Mouse (Mus musculus) bone marrow macrophage, adult 2 months (primary cell): ENCODE data around the gene Fcrl5. TPM values are rescaled to one million over a fixed set of nuclear protein-coding genes. Genes with fewer than 3 reads are reported as not detected.

ENCODE experiments used
- H3K27ac ChIP-seq: 2 replicates; pipeline ENCODE4 v1.5.1; 2012; ENCODE audit warnings: low read depth, low read length; ENCODE audit not compliant: insufficient read depth
- H3K4me1 ChIP-seq: 2 replicates; pipeline ENCODE4 v1.6.1; 2012; ENCODE audit warnings: low read length; ENCODE audit not compliant: control insufficient read depth, insufficient read depth
- H3K4me3 ChIP-seq: 2 replicates; pipeline ENCODE4 v1.5.1; 2012; ENCODE audit warnings: mild to moderate bottlenecking, low read length, moderate library complexity; ENCODE audit not compliant: insufficient read depth
- CTCF ChIP-seq: IDR thresholded peaks from 2 replicates; pipeline ENCODE4 v1.5.1; 2012; ENCODE audit warnings: low read depth, mild to moderate bottlenecking, low read length, moderate library complexity
- POLR2A ChIP-seq: IDR thresholded peaks from 2 replicates; pipeline ENCODE4 v1.6.1; 2012; ENCODE audit warnings: mild to moderate bottlenecking, low read depth, low read length, borderline replicate concordance
- polyA plus RNA-seq: library from polyadenylated mRNA; stranded (reverse); fragments of >200 nt; gene quantifications from 2 replicates; pipeline ENCODE4 v1.2.4, GENCODE M21; 2012; ENCODE audit not compliant: missing spikeins, insufficient read depth, insufficient read length

The Fcrl5 gene
- polyA plus RNA-seq, result 0.81 and 1.5 TPM in 2 replicates

DNA sequence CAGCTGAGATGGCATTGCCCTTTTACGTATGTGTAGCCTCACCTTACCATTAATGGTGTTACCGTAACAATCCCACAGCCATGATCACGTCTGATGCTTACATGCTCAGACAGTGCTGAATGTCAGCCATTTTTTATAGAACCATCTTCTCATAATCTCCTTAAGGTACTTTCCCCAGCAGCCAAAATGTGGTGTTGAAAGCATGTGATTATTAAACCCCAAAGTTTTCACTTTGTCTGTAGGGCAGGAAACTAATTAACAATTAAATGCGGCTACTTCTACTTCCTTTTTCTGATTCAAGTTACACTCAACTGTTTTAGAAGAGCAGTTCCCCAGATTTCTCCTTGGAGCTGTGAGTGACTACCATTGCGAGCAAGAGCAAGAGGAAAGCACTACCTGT, at the start of gene Fcrl5:
Fcrl5 (plus strand) TSS at position 295 of the 400 bp plus-strand sequence.
- no peak for TF ChIP-seq CTCF
- TF ChIP-seq POLR2A, result no peak
- H3K27ac ChIP-seq, result no peak within 1 kb of the TSS
- no peak within 1 kb of the TSS for H3K4me3 ChIP-seq

DNA sequence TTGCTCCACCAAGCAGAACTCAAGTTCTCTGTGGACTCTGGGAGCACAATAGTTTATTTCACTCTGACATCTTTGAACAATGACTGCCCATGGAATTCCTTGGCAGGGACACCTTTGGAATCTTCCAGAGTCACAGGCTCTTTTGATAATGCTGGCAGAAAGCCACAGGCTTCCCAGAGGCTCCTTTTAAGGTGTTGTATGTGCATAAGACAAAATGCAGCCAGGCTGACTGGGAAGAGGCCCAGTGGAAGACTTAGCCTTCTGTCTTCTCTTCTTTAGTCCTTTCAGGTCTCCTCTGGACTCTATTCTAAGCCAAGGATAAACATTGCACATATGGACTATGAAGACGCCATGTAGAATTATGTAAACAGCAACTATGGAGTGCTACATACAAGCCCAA, 44.6 kb upstream of the Fcrl5 start:
- Histone ChIP-seq H3K4me3 (no peak overlapping the region), H3K27ac (no peak overlapping the region), H3K4me1 (no peaks in the 10 kb centered on the region)
- TF ChIP-seq CTCF, result no peak
- TF ChIP-seq POLR2A, result no peak

More for the DNA sequence above, at the start of gene Fcrl5:
- H3K4me1 ChIP-seq, result peaks cover 8% of the 10 kb centered on the region

DNA sequence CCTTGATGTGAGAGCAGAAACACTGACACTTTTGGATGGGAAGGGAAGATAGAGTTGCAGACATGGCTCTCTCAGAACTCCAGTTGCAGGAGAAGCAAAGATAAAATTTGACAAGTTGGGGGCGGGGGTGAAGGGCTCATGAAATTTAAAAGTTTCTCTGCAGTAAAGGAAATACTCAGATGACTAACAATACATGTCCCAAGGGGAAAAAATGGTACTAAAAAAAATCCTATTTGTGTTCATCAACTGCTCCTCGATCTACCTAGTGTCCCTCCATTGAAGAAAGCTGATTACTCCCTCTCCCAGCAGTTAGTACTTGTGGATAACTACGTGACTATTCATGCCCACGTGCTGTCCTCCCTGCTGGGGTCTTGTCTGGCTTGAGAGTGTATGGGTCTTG, 36.8 kb upstream of the Fcrl5 start:
- TF ChIP-seq CTCF (no peak), POLR2A (no peak)
- peaks cover 30% of the 10 kb centered on the region for H3K4me1 ChIP-seq
- H3K27ac ChIP-seq, result no peak overlapping the region
- no peak overlapping the region for H3K4me3 ChIP-seq

DNA sequence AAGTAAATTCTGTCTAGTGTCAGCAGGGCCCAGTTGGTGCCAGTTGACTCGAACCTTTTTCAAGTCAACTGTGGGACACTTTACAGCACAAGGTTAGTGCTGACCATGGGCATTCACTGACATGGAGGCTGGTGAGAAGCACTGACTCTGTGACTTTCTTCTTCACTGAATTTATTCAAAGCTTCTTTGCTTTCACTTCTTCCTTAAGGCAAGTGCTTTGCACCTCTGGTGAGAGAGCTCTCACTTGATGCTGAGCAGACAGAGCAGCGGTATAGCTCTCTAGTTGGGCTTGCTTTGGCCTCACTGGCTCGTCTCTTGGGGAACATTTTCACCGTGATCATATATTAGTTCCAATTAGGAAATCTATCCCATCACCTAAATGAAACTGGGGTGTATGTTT, 35.7 kb upstream of the Fcrl5 start:
- no peak for TF ChIP-seq POLR2A
- no peak for TF ChIP-seq CTCF
- Histone ChIP-seq H3K4me3 (no peak overlapping the region), H3K4me1 (peaks cover 30% of the 10 kb centered on the region), H3K27ac (no peak overlapping the region)

DNA sequence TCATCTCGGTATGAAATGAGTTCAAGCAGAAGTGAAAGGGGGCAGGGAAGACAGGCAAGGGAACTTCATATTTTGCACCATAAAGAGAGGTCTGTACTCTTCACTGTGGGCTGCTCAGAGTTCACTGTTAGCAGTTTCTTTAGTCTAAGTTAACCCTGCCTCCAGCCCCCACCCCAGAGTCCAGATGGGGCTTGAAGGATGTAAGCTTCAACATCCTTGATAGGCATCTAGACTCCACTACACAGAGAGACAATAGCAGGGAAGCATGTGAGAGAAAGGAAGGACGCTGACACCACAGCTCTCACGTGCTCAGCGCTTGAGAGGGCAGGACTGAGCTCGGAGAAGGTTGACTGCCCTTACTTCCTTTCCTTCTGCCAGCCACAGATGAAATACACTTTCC, 34.3 kb upstream of the Fcrl5 start:
- Histone ChIP-seq H3K4me3 (no peak overlapping the region), H3K4me1 (peaks cover 30% of the 10 kb centered on the region), H3K27ac (peak overlapping the region; percentile 95)
- no peak for TF ChIP-seq POLR2A
- TF ChIP-seq CTCF, result no peak

DNA sequence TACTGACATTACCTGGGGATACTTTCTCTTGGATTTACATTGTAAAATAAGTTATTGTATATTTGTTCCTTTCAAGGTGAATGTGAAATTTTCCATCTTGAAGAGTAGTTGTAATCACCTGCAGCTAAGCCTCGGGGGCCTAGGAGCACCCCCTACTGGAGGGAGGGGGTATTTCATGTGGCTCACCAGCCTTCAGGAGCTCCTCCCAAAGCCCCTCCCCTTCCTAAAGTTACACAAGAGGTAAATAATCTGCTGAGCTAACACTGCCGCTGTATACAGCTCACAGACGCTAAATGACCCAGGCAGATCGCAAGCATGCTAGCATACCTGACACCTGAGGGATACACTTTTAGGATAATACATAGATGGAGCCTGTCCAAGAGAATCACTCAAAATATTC, 27.4 kb upstream of the Fcrl5 start:
- Histone ChIP-seq H3K4me1 (0 out of 2 replicates have a peak, but pooled peaks cover 2% of the 10 kb centered on the region), H3K4me3 (no peak overlapping the region), H3K27ac (no peak overlapping the region)
- TF ChIP-seq POLR2A (no peak), CTCF (peak; percentile 79)

DNA sequence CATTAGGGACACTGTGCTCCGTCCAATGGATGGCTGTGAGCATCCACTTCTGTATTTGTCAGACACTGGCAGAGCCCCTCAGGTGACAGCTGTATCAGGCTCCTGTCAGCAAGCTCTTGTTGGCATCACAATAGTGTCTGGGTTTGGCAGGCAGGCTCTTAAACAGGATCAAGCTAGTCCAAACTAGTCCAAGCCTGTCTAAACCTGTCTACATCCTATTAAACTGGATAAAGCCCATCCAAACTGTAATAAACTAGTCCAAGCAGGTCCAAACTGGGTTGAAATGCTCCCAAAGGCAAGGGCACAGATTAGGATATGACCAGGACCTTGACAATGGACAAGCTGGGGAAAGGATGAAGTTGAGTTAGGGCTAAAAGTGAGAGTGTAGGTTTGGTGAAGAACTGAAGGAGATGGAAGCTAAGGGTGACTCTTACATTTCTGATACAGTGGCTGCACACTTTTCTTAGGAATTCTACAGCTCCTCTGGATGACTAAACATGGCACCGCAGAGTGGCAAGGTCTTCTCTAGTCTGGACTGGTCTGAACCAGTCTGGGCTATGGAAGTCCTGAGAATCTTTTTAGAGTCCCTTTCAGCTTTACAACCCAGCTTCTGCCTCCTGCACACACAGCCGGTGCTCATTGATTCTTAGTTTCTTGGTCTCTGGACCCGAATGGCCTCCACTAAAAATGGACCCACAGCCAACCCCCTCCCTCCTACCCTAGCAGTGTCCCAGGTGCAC, 26.2 kb upstream of the Fcrl5 start:
- 0 out of 2 replicates have a peak, but pooled peaks cover 2% of the 10 kb centered on the region for H3K4me1 ChIP-seq
- no peak overlapping the region for H3K4me3 ChIP-seq
- no peak overlapping the region for H3K27ac ChIP-seq
- TF ChIP-seq POLR2A, result no peak
- no peak for TF ChIP-seq CTCF

DNA sequence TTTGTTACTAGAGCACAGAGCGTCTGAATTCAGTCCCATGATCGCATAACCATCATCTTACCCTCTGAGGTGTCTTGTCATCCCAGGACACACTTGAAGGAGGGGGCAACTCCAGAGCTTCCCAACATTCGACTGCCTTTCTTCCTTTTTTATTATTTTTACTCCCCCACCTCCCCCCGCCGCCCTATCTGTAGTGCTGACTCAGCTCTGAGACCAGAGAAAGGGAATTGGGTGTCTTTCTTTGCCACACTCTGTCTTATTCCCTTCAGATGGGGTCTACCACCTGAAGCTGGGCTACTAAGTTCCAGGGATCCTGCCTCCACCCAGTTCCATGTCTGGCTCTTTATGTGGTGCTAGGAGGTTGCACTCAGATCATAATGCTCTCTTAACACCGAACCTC, 25.0 kb upstream of the Fcrl5 start:
- no peak overlapping the region for H3K27ac ChIP-seq
- no peak overlapping the region for H3K4me3 ChIP-seq
- TF ChIP-seq POLR2A (no peak), CTCF (no peak)

DNA sequence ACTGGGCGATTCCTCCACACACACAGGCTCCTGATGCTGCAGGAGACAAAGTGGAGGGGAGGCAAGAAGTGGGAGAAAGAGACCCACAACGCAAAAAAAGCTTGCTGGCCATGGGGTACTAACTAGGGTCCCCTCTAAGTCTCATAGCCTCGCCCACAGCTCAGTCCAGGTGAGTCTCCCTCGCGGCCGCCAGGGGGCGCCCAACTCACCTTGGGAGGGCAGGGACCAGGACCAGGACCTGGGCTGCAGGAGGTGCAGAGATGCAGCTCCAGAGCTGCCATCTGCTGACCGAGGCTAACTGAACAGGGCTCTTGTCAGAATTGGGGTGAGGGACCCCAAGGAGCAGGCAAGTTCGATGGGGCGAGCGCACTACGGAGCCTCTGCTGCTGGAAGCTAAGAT, 24.4 kb upstream of the Fcrl5 start:
- 0 out of 2 replicates have a peak, but pooled peaks cover 2% of the 10 kb centered on the region for H3K4me1 ChIP-seq
- no peak overlapping the region for H3K4me3 ChIP-seq
- TF ChIP-seq POLR2A (no peak), CTCF (peak; percentile 98)
- H3K27ac ChIP-seq, result no peak overlapping the region

More for the DNA sequence above, 25.0 kb upstream of the Fcrl5 start:
- H3K4me1 ChIP-seq, result 0 out of 2 replicates have a peak, but pooled peaks cover 2% of the 10 kb centered on the region

DNA sequence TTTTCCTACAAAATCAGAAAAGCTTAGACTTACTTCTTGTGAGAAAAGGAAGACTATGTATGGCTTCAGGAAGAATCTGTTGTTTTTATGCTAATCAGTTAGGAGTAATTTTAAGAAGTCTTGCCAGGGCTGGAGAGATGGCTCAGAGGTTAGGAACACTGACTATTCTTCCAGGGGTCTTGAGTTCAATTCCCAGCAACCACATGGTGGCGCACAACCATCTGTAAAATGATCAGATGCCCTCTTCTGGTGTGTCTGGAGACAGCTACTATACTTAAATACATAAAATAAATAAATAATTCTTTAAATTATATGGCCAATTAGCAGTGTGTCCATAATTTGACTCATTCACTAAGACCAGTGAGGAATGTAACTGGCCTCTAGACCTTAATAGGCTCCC, 14.9 kb upstream of the Fcrl5 start:
- TF ChIP-seq CTCF (no peak), POLR2A (no peak)
- Histone ChIP-seq H3K4me3 (no peak overlapping the region), H3K27ac (no peak overlapping the region), H3K4me1 (peaks cover 2% of the 10 kb centered on the region; the same call in 1 of the 2 replicates)
